Mouse (Mus musculus) testis, adult 2 months (tissue): ENCODE data around the gene Eif2a.

Experiments used
- CTCF ChIP-seq: fragments of 200-500 bp; IDR thresholded peaks from 2 replicates; pipeline ENCODE4 v1.5.1; 2012; ENCODE audit warnings: low read depth, mild to moderate bottlenecking, inconsistent platforms, low read length, moderate library complexity; ENCODE audit not compliant: control insufficient read depth, insufficient read depth, insufficient replicate concordance
- POLR2A ChIP-seq: fragments of 200-500 bp; IDR thresholded peaks from 2 replicates; pipeline ENCODE4 v1.6.1; 2012; ENCODE audit warnings: low read depth, mild to moderate bottlenecking, inconsistent platforms, low read length, moderate library complexity; ENCODE audit not compliant: control insufficient read depth

DNA sequence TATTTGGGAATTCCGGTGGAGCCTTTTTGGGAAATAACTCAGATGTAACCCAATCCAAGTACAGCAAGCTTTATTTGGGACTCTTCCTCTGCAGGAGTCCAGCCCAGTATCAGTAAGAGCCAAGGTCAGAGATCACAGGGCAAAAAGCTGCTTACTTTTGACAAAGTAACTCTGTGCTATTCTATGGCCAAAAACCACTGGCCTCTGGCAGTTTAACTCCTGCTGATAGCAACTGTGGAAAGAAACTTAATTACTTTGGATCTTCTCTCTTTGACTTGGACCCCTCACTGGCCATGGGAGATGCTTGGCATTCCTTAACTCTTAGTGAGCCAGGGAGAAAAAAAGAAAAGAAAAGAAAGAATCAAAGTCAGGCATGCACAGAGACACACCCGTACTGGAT lies 35.8 kb downstream of the Eif2a start:
- TF ChIP-seq CTCF (no peak), POLR2A (no peak)
